Mouse (Mus musculus): ENCODE results near the gene Opalin.

DNA sequence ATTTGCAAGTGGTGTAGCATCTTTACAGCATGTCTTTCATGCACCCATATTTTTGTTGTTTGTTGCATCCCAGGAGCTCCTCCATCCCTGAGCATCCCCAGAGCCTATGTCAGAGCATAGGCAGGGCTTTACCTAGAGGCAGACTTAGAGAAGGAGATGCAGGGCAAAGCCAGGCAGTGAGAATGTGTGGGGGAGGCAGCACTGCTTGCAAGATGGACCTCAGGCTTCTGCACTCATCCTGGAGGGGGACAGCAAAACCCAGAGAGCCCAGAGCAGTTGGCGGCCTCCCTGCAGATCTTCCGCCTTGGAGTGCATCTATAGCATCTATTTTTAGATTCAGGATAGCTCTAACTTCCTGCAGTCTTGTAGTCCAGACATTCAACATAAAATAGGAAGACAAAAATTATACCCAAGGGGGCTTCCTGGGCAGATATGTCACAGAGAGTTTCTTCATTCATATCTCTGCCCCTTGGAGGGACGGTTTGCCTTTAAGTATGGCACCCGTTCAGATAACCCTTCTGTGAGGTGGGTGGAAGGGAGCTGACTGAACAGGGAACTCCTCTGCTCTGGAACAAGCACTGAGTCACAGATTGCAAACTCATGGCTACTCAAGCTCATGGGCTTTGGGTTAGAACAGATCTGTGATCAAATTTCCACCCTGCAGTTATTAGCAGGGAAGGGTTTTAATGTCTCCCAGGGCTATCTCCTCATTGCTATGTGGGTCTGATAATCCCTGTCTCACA lies 40.9 kb downstream of the Opalin start:
- no peak for TF ChIP-seq CTCF (IDR thresholded peaks at IDR 0.05)
- no peak for TF ChIP-seq EP300 (IDR thresholded peaks at IDR 0.05)

All from lung, postnatal 0 days (tissue).